Mouse (Mus musculus): ENCODE measurements at regions not wholly inside any gene's neighbourhood (a gene's known extent, or its start where the extent isn't known, plus 50 kb on each side); places are given as distances from the start of the nearest gene placed in this dataset.

GRCm38 (mm10) chr19:28770419-28770818 is 64.4 kb upstream of the Slc1a1 start:
- Histone ChIP-seq H3K27me3 (ENCODE audit: control insufficient read depth, insufficient read depth, low read length) (no peaks in the 10 kb centered on the region), H3K4me1 (ENCODE audit: control insufficient read depth, insufficient read depth, low read length) (no peaks in the 10 kb centered on the region), H3K4me2 (ENCODE audit: low read depth) (no peak overlapping the region), H3K4me3 (ENCODE audit: low read depth, low read length) (no peak overlapping the region), H3K36me3 (ENCODE audit: control insufficient read depth, insufficient read depth, low read length) (no peaks in the 10 kb centered on the region), H3K9ac (ENCODE audit: low read length) (no peak overlapping the region), H3K9me3 (ENCODE audit: control insufficient read depth, low read length) (no peaks in the 10 kb centered on the region), H3K27ac (ENCODE audit: low read depth, low read length) (no peak overlapping the region)
- WGBS = 88% methylated on average over 12 of the region's 12 CpGs
- DNase-seq (ENCODE audit: low spot score) (no peak), ATAC-seq (ENCODE audit: insufficient read depth, low FRiP score, low TSS enrichment) (no peak)

GRCm38 (mm10) chr19:28771836-28772235 is 63.0 kb upstream of the Slc1a1 start:
- no peak for ATAC-seq (ENCODE audit: insufficient read depth, low FRiP score, low TSS enrichment)
- no peak overlapping the region for H3K27ac ChIP-seq (ENCODE audit: low read depth, low read length)
- no peak overlapping the region for H3K9ac ChIP-seq (ENCODE audit: low read length)
- no peak overlapping the region for H3K4me3 ChIP-seq (ENCODE audit: low read depth, low read length)
- 37% methylated on average over 7 of the region's 7 CpGs for WGBS
- H3K4me1 ChIP-seq (ENCODE audit: control insufficient read depth, insufficient read depth, low read length) = no peaks in the 10 kb centered on the region
- H3K36me3 ChIP-seq (ENCODE audit: control insufficient read depth, insufficient read depth, low read length) = no peaks in the 10 kb centered on the region
- no peak overlapping the region for H3K4me2 ChIP-seq (ENCODE audit: low read depth)
- H3K27me3 ChIP-seq (ENCODE audit: control insufficient read depth, insufficient read depth, low read length) = no peaks in the 10 kb centered on the region
- DNase-seq (ENCODE audit: low spot score) = no peak
- no peaks in the 10 kb centered on the region for H3K9me3 ChIP-seq (ENCODE audit: control insufficient read depth, low read length)

GRCm38 (mm10) chr19:28772840-28773570 is 61.8 kb upstream of the Slc1a1 start:
- Histone ChIP-seq H3K4me1 (ENCODE audit: control insufficient read depth, insufficient read depth, low read length) (no peaks in the 10 kb centered on the region), H3K27ac (ENCODE audit: low read depth, low read length) (no peak overlapping the region), H3K9me3 (ENCODE audit: control insufficient read depth, low read length) (no peaks in the 10 kb centered on the region), H3K27me3 (ENCODE audit: control insufficient read depth, insufficient read depth, low read length) (no peaks in the 10 kb centered on the region), H3K4me2 (ENCODE audit: low read depth) (no peak overlapping the region), H3K36me3 (ENCODE audit: control insufficient read depth, insufficient read depth, low read length) (no peaks in the 10 kb centered on the region), H3K4me3 (ENCODE audit: low read depth, low read length) (no peak overlapping the region), H3K9ac (ENCODE audit: low read length) (no peak overlapping the region)
- ATAC-seq (ENCODE audit: insufficient read depth, low FRiP score, low TSS enrichment) (no peak), DNase-seq (ENCODE audit: low spot score) (no peak)
- 61% methylated on average over 9 of the region's 9 CpGs for WGBS

GRCm38 (mm10) chr19:28776868-28777267 is 58.0 kb upstream of the Slc1a1 start:
- DNase-seq (ENCODE audit: low spot score) = peak; percentile 31
- Histone ChIP-seq H3K9me3 (ENCODE audit: control insufficient read depth, low read length) (no peaks in the 10 kb centered on the region), H3K27ac (ENCODE audit: low read depth, low read length) (no peak overlapping the region), H3K36me3 (ENCODE audit: control insufficient read depth, insufficient read depth, low read length) (no peaks in the 10 kb centered on the region), H3K4me1 (ENCODE audit: control insufficient read depth, insufficient read depth, low read length) (no peaks in the 10 kb centered on the region), H3K27me3 (ENCODE audit: control insufficient read depth, insufficient read depth, low read length) (no peaks in the 10 kb centered on the region), H3K9ac (ENCODE audit: low read length) (no peak overlapping the region), H3K4me2 (ENCODE audit: low read depth) (no peak overlapping the region), H3K4me3 (ENCODE audit: low read depth, low read length) (no peak overlapping the region)
- no peak for ATAC-seq (ENCODE audit: insufficient read depth, low FRiP score, low TSS enrichment)
- 37% methylated on average over 4 of the region's 4 CpGs for WGBS

GRCm38 (mm10) chr19:28777674-28778073 is 57.2 kb upstream of the Slc1a1 start:
- 76% methylated on average over 2 of the region's 2 CpGs for WGBS
- ATAC-seq (ENCODE audit: insufficient read depth, low FRiP score, low TSS enrichment) (no peak), DNase-seq (ENCODE audit: low spot score) (no peak)
- H3K9me3 ChIP-seq (ENCODE audit: control insufficient read depth, low read length) = no peaks in the 10 kb centered on the region
- H3K4me3 ChIP-seq (ENCODE audit: low read depth, low read length) = no peak overlapping the region
- no peaks in the 10 kb centered on the region for H3K4me1 ChIP-seq (ENCODE audit: control insufficient read depth, insufficient read depth, low read length)
- no peaks in the 10 kb centered on the region for H3K36me3 ChIP-seq (ENCODE audit: control insufficient read depth, insufficient read depth, low read length)
- no peak overlapping the region for H3K4me2 ChIP-seq (ENCODE audit: low read depth)
- no peaks in the 10 kb centered on the region for H3K27me3 ChIP-seq (ENCODE audit: control insufficient read depth, insufficient read depth, low read length)
- no peak overlapping the region for H3K9ac ChIP-seq (ENCODE audit: low read length)
- H3K27ac ChIP-seq (ENCODE audit: low read depth, low read length) = no peak overlapping the region

- H3K27ac ChIP-seq (ENCODE audit: low read depth, low read length) = no peak overlapping the region
- no peak for ATAC-seq (ENCODE audit: insufficient read depth, low FRiP score, low TSS enrichment)
Observed at GRCm38 (mm10) chr19:28778386-28778785, 56.5 kb upstream of the Slc1a1 start.

GRCm38 (mm10) chr19:28781971-28782370 is 52.9 kb upstream of the Slc1a1 start:
- H3K9me3 ChIP-seq (ENCODE audit: control insufficient read depth, low read length) = no peaks in the 10 kb centered on the region
- 88% methylated on average over 2 of the region's 2 CpGs for WGBS
- no peaks in the 10 kb centered on the region for H3K27me3 ChIP-seq (ENCODE audit: control insufficient read depth, insufficient read depth, low read length)
- DNase-seq (ENCODE audit: low spot score) (no peak), ATAC-seq (ENCODE audit: insufficient read depth, low FRiP score, low TSS enrichment) (no peak)
- H3K4me3 ChIP-seq (ENCODE audit: low read depth, low read length) = no peak overlapping the region
- no peak overlapping the region for H3K4me2 ChIP-seq (ENCODE audit: low read depth)
- no peaks in the 10 kb centered on the region for H3K36me3 ChIP-seq (ENCODE audit: control insufficient read depth, insufficient read depth, low read length)
- H3K27ac ChIP-seq (ENCODE audit: low read depth, low read length) = no peak overlapping the region
- no peak overlapping the region for H3K9ac ChIP-seq (ENCODE audit: low read length)
- H3K4me1 ChIP-seq (ENCODE audit: control insufficient read depth, insufficient read depth, low read length) = no peaks in the 10 kb centered on the region

More at GRCm38 (mm10) chr19:28778386-28778785, 56.5 kb upstream of the Slc1a1 start:
- Histone ChIP-seq H3K36me3 (ENCODE audit: control insufficient read depth, insufficient read depth, low read length) (no peaks in the 10 kb centered on the region), H3K4me3 (ENCODE audit: low read depth, low read length) (no peak overlapping the region), H3K9ac (ENCODE audit: low read length) (no peak overlapping the region), H3K4me2 (ENCODE audit: low read depth) (no peak overlapping the region), H3K9me3 (ENCODE audit: control insufficient read depth, low read length) (no peaks in the 10 kb centered on the region), H3K27me3 (ENCODE audit: control insufficient read depth, insufficient read depth, low read length) (no peaks in the 10 kb centered on the region), H3K4me1 (ENCODE audit: control insufficient read depth, insufficient read depth, low read length) (no peaks in the 10 kb centered on the region)
- 55% methylated on average over 4 of the region's 4 CpGs for WGBS
- no peak for DNase-seq (ENCODE audit: low spot score)

Data from neural tube, embryonic 11.5 days (tissue).